Mouse (Mus musculus) urinary bladder, postnatal 36 days (tissue): ENCODE measurements around the gene Nhp2.
A peak's percentile ranks its signal among the peaks of the same experiment; 100 is the strongest.

Experiments used
- DNase-seq, 2 experiments: peaks; one replicate each; pipeline ENCODE4 v3.0.0; 2022; ENCODE audit warnings: low spot score in 2 of 2, mixed read lengths in 1 of 2

Gene Nhp2

GRCm38 (mm10) chr11:51635525-51636322 is 16.2 kb downstream of the Nhp2 start, which contains the start of gene Rmnd5b:
TSS of gene Rmnd5b (minus strand) at chr11:51635896.
- peak; percentile 90 for DNase-seq

- DNase-seq = peak in 1 of 2 experiments; percentile 55
Observed at GRCm38 (mm10) chr11:51636323-51636684, 16.8 kb downstream of the Nhp2 start.

GRCm38 (mm10) chr11:51637971-51638414 is 18.5 kb downstream of the Nhp2 start:
- DNase-seq = no peak

- DNase-seq = no peak
Observed at GRCm38 (mm10) chr11:51638497-51638896, 19.0 kb downstream of the Nhp2 start.

DNA sequence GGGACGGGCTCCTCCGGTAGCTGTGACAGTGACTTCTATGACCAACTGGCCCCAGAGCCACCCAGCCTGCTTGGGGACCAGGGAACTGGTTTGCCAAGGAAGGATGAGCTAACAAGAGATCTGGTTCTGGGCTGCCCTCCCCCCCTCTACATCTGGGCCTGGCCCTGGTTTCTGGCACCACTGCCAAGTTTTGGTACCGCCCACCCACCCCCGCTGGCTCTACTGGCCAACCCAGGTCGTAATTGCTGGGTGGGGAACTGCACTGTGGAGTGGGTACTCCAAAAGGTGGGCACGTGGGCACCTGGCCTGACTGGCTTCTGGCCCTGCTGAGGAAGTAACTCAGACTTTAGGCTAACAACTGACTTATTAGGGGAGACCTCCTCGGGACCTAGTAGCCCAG is 21.2 kb downstream of the Nhp2 start:
- DNase-seq = no peak

- no peak for DNase-seq
Observed at GRCm38 (mm10) chr11:51643202-51643601, 23.7 kb downstream of the Nhp2 start.

DNA sequence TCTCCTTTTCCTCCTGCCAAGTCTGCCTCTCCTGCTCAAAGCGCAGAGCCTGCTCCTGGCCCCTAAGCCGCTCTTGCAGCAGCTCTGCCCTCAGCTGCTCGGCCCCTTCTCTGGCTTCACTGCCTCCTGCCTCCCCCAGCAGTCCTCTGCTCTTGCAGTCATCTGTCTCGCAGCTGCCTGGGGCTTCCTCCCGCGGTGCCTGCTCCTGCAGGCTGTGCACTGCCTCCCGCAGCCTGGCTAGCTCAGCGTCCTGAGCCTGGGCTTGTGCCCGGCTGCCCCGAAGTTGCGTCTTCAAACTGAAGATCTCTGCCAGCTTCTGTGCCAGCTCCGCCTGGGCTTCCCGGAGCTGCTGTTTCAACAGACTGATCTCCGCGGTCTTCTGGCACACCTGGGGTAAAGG is 24.2 kb downstream of the Nhp2 start:
- DNase-seq = peak in 1 of 2 experiments; percentile 41

DNA sequence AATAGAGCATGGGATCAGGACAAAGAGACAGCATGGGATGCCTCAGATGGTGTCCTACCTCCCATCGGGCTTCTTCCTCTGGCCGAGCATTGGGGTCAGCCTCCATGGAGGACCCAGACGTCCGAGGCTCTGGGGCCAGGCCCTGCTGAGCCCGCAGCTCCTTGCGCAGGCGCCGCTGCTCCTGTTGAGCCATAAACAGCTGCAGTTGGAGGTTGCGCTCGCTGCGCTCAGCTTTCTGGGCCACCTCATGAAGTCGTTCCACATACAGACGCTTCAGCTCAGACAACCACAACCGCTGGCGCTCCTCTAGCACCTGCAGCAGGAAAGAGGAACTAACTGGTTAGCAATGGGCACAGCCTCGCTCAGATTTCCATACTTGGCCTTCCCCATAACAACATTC is 24.7 kb downstream of the Nhp2 start:
- no peak for DNase-seq

- no peak for DNase-seq
Observed at GRCm38 (mm10) chr11:51645293-51645692, 25.8 kb downstream of the Nhp2 start.

DNA sequence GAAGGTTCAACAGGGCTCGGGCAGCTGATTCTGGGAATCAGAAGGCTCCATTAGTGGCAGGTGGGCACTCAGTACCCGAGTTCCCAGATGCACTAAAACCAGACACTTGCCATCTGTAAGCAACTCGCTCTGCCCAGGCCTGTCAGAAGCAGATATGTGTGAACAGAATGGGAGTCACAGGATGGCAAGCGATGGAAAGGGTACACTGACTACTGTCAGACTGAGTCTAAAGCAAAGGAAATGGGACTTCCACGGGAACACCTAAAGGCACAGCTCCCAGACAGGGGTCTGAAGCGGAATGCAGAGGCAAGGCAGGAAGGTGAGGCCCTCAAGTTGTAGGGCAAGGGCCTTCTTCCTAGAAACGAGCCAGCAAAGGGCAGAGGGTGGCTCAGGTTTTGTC is 26.7 kb downstream of the Nhp2 start:
- no peak for DNase-seq

DNA sequence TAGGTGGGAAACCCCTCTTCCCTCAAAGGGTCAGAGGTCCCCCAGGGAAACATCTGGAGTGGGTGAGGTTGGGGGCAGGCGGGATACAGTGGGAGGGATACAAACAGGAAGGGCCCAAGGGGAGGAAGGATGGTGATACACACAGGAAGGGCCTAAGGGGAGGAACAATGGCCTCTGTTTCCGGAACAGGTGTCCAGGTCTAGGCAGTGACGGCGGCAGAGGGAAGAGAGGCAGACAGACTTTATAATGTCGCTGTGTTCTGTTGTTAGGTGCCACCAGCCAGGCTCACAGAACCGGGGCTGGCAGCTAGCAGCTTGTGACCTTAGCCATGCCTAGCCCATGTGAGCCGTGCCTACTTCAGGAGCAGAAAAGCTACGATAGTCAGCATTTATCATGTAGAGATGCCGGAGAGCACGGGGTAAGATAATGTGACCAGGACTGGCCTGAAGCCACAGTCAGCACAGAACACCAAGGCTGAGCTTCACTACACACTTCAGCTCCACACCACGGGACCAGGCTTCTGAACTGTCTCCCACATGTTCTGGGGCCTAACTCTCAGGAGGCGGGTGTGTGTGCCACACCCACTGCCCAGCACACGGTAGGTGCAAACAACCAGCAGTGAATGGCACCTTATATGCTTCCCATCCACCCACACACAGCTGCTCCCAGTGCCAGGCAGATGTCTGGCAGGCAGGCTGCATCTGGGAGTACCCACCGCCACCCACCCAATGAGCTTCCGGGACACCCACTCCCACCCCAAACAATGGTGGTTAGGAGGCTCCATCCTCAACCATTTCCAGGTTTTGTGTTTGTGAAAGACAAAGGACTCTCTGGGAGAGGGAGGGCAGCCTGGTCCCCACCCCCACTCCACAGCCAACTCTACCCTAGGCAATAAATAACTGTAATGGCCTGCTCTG is 27.5 kb downstream of the Nhp2 start:
- DNase-seq = no peak

DNA sequence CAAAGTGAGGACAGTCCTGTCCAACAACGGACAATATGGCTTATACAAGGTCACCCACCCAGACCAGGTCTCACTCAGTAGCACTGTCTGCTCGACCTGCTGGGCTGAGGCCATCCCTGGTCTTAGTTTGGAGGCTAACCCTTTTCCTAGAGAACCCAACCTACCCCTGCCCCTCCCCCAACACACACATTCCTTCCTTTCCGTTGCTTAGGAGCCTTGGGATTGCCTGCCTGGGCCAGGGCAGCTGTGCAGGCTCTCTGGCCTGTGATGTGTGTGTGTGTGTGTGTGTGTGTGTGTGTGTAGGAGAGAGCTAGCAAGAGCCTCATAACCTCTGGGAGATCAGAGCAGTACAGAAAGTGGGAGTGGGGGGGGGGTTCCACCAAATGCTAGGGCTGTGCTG is 29.0 kb downstream of the Nhp2 start:
- no peak for DNase-seq

DNA sequence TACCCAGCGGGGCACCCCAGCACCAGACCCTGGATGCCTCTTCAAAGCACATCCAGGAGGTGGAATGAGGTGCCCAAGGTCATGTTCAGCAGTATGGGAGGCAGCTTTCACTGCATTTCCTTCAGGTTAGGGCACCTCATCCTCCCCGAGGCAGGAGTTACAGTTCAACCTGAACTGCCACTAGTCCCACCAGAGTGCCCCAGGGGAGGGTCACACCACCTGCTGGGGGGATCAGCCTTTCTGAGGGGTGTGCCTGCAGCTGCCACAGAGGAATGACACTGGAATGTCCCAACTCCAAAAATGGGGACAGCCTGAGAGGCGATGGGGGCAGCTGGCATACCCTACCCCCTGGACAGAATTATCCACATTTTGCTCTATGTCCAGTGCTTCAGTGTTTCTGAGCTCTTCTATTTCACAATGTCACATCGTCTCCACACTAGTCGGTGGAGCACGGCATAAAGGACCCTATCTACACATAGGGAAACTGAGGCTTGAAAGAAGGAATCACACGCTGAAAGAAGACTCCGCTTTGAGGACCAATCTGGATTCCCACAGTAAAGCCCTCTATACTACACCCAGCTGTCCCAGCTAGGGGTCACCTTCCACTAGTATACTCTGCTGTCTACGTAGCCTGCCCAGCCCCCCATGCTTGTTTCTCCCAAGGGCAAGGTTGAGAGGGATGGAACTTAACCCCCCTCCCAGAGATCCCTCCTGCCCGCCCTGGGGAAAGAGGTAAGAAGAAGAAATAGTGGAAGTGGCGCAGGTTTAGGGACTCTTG is 29.8 kb downstream of the Nhp2 start:
- DNase-seq = no peak

GRCm38 (mm10) chr11:51649889-51650199 is 30.3 kb downstream of the Nhp2 start:
- no peak for DNase-seq

GRCm38 (mm10) chr11:51650261-51650660 is 30.7 kb downstream of the Nhp2 start:
- DNase-seq = no peak

DNA sequence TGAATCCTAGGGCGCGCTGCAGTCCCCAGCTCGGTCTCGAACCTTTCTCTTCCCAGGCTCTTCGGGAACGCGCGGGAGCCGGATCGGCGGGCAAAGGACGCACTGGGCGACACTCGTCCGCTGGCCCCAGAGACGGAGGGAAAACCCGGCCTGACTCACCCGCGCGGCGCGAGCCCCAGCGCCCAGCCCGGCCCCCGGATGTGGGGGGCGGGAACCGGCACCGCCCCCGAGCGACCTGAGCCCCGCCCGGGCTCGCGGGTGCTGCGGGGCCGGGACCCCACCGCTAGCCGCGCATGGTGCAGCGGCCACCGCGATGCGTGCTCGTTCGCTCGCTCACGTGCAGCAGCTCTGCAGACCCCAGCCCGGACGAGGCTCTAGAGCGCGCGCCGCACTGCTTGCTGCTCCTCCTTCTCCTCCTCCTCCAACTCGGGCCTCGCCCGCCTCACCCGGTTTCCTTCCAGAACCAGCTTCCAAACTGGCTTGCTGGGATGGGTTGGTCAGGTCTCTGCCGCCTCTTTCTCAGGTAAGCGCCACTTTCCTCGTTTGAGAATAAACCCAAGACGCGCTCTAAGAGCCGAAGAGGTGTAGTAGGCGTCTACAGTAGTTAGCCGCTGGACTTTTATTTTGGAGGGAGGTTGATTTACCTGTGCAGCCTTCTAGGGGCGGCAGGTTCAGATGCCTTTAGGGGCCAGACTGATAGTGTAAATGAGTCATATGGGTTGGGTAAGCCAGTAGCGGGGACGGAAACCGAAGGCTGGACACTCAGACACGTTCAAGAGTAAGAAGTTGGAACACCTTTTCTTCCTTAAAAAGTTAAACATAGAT is 31.4 kb downstream of the Nhp2 start, which contains the start of the genes N4bp3 and D930048N14Rik:
TSS of gene N4bp3 (minus strand) at position 152 of the 825 bp plus-strand sequence.
TSS of gene D930048N14Rik (plus strand) at position 264 of the 825 bp plus-strand sequence.
- peak; percentile 75 to 79 for DNase-seq

- DNase-seq = no peak
Observed at GRCm38 (mm10) chr11:51652889-51653418, 33.4 kb downstream of the Nhp2 start.

- DNase-seq = no peak
Observed at GRCm38 (mm10) chr11:51653736-51654135, 34.2 kb downstream of the Nhp2 start.

- no peak for DNase-seq
Observed at GRCm38 (mm10) chr11:51654891-51655290, 35.4 kb downstream of the Nhp2 start.

DNA sequence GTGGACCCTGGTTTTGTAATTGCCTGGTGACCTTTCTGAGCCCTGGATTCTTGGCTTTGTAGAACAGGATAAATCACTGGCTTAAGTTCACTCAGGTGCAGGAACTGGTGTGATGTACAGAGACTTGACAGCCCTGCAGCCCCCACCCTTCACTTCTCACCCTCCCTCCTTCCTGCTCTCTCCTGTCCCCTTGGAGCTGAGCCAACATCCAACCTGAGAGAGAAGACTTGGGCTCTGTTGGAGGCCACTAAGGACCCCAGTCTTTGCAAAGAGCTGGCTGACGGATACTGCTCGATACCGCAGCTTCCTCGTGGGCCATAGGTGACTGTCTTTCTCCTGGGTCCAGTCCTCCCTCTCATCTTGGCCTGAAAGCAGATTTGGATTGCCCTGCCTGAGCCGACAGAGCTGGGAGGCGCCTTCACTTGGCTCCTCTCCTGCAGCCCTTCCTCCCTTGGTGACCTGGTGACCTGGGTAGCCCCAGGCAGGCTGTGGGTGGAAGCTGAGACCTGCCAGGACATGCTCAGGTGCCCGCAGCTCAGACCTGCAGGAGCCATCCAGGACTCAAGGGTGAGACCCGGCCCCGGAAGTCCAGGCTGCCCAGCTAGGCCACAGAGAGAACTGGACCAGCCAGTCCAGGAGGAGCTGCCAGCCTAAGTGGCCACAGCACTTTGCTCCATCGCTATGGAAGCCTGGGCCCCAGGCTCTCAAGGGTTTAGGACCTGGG is 37.4 kb downstream of the Nhp2 start:
- peak; percentile 83 to 85 for DNase-seq
